Mouse (Mus musculus) erythroid progenitor cell, adult 5-6 weeks (primary cell): ENCODE data around the gene Zg16. TPM values are rescaled to one million over a fixed set of nuclear protein-coding genes. Genes with fewer than 3 reads are reported as not detected.
"Not testable (repeated sequence)": the region's sequence is repeated elsewhere in the genome, so short reads cannot be mapped to it uniquely, and the experiment has no call there.

ENCODE experiments used
- ATAC-seq: replicated peaks from 2 replicates; pipeline ENCODE4 v1.8.0; 2016; ENCODE audit warnings: moderate number of reproducible peaks, mild to moderate bottlenecking, moderate TSS enrichment, inconsistent platforms; ENCODE audit not compliant: poor library complexity, low FRiP score, severe bottlenecking
- total RNA-seq, 2 experiments: library from RNA; stranded (forward) in 1 of 2; stranded (reverse) in 1 of 2; fragments of 150-400 nt in 1 of 2; fragments of 186-747, 209-891 nt in 1 of 2; gene quantifications; 2 replicates each; pipeline versions ENCODE4 v1.2.3 to v1.2.4; 2015 to 2017; ENCODE audit warnings: low replicate concordance in 2 of 2

The Zg16 gene
- total RNA-seq (2015; ENCODE audit: low replicate concordance) = 3.6 and 9.2 TPM in 2 replicates
- 1.2 and 6.0 TPM in 2 replicates for total RNA-seq (2017; ENCODE audit: low replicate concordance)

GRCm38 (mm10) chr7:127087278-127088010 lies at the start of gene Zg16:
Gene Zg16 (minus strand): TSS chr7:127087328.
- ATAC-seq = not testable (repeated sequence)

GRCm38 (mm10) chr7:127136181-127137071 lies 49.3 kb upstream of the Zg16 start:
- ATAC-seq = 0 out of 2 replicates have a peak, but pooled peaks have one; percentile 23

GRCm38 (mm10) chr7:127134821-127135447 lies 47.8 kb upstream of the Zg16 start:
- peak; percentile 53 for ATAC-seq

- ATAC-seq = no peak
These were observed 46.0 kb upstream of the Zg16 start for GRCm38 (mm10) chr7:127133125-127133524.

GRCm38 (mm10) chr7:127129638-127130037 lies 42.5 kb upstream of the Zg16 start:
- peak; percentile 82 for ATAC-seq

- ATAC-seq = no peak
These were observed 34.8 kb upstream of the Zg16 start, which contains the start of gene Qprt for GRCm38 (mm10) chr7:127121911-127122270. Gene Qprt (minus strand): TSS chr7:127122226.

- ATAC-seq = no peak
These were observed 34.2 kb upstream of the Zg16 start for GRCm38 (mm10) chr7:127121061-127121910.

GRCm38 (mm10) chr7:127118671-127119445 lies 31.7 kb upstream of the Zg16 start:
- ATAC-seq = no peak

GRCm38 (mm10) chr7:127117948-127118347 lies 30.8 kb upstream of the Zg16 start:
- no peak for ATAC-seq

- ATAC-seq = no peak
These were observed 29.3 kb upstream of the Zg16 start for GRCm38 (mm10) chr7:127116331-127116935.

GRCm38 (mm10) chr7:127114920-127115319 lies 27.8 kb upstream of the Zg16 start:
- no peak for ATAC-seq

GRCm38 (mm10) chr7:127113614-127114259 lies 26.6 kb upstream of the Zg16 start:
- no peak for ATAC-seq

GRCm38 (mm10) chr7:127112921-127113597 lies 25.9 kb upstream of the Zg16 start:
- ATAC-seq = no peak

- ATAC-seq = no peak
These were observed 25.2 kb upstream of the Zg16 start for GRCm38 (mm10) chr7:127112251-127112841.

- peak; percentile 69 for ATAC-seq
These were observed 24.3 kb upstream of the Zg16 start for GRCm38 (mm10) chr7:127111461-127111860.

GRCm38 (mm10) chr7:127110239-127111007 lies 23.3 kb upstream of the Zg16 start:
- peak; percentile 72 for ATAC-seq
